Mouse (Mus musculus) spleen, postnatal 4 days (tissue): ENCODE results near the gene Msl1.

Experiments
- DNase-seq, 2 experiments: peaks; one replicate each; pipeline ENCODE4 v3.0.0; 2022; ENCODE audit warnings: low spot score in 2 of 2

Msl1 gene

DNA sequence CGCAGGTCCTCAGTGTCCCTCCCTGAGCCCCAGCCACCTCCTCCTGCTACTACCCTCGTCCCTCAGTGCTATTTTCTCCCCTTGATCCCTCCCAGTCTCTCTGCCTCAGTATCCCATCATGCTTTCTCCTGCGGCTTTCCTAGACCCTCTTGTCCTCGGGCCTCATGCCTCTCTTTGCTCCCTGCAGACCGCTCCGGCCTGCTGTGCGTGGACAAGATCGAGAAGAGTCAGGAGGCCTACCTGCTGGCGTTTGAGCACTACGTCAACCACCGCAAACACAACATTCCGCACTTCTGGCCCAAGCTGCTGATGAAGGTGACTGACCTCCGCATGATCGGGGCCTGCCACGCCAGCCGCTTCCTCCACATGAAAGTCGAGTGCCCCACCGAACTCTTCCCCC is 31.2 kb upstream of the Msl1 start:
- no peak for DNase-seq

DNA sequence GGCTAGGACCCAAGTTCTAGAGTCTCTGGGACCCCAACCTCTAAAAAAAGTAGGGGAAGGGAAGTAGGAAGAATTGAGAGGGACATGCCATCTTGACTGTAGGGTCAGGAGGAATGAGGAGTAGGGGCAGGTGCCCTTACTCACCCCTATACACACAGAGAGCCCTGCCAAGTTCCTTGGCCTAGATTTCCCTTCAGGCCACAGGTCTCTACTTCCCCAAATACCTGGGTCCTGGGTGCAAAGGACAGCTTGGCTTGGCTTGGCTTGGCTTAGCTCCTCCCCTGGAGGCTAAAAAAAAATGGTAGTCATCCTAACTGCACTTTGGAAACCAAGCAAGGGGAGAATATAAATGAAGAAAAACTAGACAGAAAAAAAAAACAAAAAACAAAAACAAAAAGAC is 30.6 kb upstream of the Msl1 start:
- DNase-seq = no peak

DNA sequence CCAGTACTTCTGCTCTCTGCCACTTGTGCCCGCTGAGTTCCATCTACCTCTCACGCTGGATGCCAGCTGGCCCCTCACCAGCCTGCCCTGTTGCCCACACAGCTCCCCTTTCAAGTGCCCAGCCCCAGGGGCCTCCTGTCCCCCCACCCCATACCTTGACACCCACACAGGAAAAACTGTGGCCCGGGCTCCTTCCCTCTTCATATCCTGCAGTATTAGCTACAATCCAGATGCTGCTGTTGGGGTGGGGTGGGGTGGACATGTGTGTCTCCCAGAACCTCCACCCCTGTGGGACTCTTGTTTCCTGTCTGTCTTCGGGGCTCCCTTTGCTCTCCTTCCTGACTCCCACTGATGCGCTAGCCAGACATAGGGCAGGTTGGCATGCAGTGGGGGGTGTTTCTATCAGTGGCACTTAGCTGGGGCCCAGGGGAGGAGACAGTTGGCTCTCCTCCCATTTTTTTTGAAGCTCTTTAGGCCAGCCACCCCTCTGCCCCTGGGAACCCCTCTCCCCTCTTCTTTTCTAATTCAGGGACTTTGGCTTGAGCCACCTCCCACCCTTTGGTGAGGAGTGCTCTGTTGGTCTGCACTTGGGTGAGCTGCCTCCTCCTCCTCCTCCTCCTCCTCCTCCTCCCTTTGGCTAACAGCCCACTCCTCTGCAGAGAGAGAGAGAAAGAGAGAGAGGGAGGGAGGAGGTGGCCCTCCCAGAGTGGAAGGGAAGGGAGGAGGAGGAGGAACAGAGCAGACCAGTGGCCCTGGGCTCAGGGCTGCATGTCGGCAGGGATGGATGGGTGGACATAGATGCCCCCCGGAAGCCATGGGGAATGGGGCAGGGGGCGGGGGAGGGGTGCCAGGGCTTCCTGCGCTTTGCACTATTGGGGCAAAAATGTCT is 29.7 kb upstream of the Msl1 start:
- DNase-seq = peak in 1 of 2 experiments; percentile 61

DNA sequence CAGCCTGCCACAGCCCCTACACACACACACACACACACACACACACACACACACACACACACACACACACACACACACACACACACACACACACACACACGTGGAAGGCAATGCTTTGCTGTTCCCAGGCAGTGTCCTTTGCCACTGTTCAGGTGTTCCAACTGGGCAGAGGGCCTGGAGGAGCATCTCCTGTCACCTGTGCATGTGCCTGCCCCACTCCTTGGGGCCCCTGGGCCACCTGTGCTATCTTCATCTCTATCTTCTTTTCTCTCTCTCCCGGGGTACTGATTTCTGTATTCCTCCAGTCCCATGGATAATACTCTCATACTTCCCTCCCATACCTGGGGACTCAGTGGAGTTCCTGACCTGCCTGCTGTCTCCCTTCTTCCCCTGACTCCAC is 29.0 kb upstream of the Msl1 start:
- DNase-seq = no peak

DNA sequence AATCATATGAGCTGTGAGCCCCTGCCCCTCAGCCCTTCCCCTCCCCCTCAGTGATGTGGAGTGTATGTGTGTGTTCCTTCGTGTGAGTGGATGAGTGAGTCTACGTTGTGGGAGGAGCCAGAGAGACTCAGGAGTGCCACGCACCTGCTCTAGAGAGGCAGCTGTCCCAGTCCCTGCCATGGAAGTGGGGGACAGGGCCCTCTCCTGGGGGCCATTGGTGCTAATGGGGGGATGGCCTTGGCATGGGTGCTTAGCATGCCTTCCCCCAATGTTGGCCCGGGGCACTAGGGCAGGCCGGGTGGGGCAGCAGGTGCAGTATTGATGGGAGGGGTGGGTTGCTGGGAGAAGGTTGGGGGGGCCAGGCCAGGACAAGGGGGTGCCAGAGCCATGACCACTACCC is 28.5 kb upstream of the Msl1 start:
- peak in 1 of 2 experiments; percentile 61 for DNase-seq

DNA sequence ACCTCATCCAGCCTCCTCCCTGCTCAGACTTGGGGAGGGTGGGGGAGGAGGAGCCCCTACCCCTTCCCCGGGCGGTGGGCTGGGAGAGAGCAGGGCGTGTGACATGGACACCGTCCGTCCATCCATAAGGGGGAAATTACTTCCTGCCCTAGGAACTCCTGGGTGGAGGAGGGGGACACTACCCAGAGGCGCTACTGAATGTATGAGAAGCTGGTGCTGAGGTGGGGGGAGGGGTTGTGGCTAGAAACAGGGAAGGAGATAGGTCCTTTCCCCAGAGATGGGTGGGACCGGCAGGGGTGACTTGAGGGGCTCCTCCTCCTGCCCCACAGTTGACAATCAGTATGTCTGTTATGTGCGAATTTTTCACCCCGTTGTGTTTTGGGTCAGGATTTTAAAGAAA is 28.0 kb upstream of the Msl1 start:
- DNase-seq = peak; percentile 65 to 73

DNA sequence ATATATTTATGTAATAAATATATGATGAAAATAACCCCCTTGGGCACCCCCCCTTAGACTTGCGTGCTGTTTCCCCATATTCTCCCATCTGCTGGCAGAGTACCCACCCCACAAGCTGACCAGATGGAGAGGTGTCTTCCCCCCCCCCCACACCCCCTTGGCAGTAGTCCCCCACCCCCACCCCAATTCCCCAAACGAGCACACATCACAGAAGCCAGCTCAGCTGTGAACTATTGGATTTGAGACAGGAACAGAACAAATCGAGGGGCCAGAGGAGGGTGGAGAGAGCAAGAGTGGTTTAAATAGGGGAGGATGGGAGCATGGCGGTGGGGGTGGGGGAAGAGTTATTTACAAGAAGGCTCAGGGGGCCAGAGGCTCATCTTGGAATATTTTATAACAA is 27.6 kb upstream of the Msl1 start:
- DNase-seq = no peak

DNA sequence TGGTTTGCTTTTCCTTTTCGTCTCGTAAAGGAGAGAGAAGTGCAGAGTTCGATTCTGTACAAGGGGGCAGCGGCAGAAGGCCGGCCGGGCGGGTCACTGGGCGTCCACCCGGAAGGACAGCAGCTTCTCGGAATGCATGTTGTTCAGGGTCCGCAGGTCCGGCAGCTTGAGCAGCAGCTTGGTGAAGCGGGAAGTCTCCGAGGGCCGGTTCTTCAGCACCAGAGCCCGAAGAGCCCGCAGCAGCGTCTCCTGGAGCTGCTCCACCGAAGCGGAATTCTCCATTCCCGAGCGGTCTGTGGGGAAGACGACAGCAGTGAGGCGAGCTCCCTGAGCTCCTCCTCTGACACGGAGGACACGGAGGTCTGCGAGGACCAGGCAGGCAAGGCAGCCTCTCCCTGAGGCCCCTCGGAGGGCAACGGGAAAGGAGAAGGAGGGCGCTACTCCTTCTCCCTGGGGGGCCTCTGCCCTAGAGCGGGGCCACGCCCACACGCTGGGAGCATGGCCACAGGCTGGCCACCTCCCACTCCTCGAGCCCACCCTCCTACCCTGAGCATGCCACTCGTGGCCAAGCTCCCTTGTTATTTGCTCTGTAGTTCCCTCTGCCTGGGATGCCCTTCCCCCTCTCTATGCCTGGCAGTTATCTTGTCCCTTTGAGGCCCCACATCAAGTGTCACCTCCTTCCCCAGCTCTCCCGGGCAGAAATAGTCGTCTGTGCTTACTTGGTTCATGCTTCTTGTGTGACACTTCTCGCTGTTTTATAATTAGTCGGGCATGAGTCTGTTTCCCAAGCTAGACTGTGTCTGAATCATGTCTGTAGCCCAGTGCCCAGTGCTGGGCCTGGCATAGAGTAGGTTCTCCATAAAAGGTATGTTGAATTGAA is 26.9 kb upstream of the Msl1 start:
- DNase-seq = peak in 1 of 2 experiments; percentile 66

DNA sequence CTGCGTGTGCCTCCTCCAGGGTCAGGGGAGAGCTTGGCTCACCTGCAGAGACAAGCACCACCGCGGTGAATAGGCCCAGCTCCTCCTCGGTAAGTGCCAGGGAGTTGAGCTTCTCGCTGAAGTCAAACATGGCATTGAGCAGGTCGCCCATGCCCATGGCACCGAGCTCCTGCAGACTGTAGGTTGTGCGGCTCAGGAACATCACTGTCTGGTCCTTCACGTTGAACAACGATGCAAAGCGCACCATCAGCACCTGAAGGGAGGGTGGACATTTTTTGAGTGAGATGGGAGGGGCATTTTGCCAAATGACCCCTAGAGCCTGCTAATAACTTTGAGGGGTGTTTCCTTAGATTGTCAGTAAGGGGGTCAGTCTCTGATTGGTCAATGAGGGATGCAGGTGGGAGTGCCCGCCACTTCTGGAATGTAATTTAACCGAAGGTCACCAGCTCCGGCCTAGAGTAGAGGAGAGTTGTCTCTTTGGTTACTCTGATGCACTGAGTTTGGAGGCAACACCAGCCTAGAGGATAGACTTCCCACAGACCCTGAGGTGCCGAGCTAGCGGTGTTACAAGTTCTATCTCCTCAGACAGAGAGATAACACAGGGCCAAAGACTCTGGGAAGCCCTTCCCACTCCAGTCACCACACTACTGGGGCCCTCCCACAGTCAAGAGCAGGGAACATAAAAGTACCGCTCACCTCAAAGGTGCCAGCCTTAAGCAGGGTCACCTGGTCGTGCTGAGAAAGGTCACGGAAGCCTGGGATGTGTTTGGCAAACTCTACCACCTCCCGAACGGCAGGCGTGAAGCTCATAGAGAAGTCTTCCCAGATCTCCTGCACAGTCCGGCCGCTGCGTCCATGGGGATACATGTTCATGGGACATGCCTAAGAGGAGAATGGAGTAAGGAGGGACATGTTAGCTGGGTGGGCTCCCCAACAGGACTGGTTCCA is 26.0 kb upstream of the Msl1 start:
- DNase-seq = peak in 1 of 2 experiments; percentile 64

DNA sequence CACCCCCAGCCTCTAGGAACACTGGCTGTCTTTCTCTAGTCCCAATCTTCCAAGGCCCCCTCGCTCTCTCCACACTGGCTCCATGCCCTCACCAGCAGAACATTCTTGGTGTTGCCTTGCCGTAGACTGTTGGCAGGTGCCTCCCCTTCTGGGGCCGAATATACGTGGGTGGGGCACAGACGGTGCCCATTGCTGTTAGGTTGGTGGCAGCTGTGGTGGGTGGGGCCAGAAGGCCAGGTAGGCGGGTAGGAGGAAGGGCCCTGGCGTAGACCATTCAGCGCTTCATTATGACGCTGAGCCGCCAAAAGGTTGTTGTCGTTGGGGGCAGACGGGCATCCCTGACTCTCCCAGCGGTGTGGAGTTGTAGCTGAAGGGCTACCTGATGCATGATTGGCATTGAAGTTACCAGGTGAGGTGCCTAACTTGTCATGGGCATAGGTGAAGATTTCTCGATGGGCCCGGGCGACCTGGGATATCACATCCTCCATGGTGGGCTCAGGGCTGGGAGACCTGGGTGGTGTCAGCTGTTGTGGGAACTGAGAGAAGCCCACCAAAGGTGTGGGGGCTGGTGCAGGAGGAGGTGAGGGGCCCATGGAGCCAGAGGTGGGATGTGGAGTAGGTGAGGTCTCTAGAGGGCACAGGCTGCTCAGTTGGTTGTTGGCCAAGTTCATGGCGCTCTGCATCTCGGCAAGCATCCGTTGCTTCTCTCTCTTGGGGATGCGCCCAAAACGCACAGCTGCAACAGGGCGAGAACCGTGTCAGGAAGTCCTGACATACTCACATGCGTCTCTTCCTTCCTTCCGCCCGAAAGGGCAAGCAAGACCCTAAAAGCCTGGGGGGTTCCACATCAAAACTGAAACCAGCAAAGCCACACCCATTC is 25.0 kb upstream of the Msl1 start:
- peak in 1 of 2 experiments; percentile 67 for DNase-seq

DNA sequence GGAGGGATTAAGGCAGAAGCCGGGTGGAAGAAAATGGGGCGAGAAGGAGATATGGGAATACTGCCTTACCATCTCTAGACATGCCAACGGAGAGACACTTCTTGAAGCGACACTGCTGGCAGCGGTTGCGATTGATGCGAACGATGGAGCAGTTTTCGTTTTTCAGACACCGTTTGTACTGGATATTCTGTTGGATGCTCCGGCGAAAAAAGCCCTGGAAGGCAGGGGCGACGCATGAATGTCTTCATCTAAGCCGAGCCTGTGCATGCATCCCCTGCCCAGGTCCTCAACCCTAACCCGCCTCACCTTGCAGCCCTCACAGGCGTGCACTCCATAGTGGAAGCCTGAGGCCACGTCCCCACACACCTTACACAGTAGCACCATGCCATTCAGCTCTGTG is 24.2 kb upstream of the Msl1 start:
- DNase-seq = no peak

DNA sequence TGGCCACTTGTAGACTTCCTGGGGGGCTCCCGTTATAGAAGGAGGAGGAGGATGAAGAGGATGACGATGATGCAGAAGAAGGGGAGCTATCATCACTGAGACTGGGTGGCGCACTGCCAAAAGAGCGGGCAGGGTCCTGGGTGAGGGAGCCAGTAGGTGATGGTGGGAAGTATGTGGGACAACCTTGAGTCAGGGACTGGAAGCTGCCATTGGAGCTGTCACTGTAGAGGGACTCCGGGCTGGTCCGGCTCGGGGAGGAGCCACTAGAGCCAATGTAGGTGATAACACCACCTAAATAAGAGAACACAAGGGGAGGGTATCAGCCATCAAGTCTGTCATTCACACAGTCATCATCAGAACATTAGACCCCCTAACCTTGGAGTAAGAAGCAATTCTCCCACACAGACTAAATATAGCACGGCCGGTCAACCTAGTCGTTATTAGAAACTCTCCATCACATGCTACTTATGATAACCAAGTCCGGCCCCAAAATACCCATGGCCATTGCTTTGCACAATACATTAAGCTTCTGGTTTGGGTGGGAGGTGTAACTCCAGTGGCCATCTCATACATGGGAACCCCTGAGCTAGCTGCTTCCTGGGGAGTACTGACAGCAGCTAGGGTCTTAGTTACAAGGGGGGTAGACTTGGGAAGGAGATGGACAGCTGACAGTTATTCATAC is 23.3 kb upstream of the Msl1 start:
- DNase-seq = peak in 1 of 2 experiments; percentile 63

DNA sequence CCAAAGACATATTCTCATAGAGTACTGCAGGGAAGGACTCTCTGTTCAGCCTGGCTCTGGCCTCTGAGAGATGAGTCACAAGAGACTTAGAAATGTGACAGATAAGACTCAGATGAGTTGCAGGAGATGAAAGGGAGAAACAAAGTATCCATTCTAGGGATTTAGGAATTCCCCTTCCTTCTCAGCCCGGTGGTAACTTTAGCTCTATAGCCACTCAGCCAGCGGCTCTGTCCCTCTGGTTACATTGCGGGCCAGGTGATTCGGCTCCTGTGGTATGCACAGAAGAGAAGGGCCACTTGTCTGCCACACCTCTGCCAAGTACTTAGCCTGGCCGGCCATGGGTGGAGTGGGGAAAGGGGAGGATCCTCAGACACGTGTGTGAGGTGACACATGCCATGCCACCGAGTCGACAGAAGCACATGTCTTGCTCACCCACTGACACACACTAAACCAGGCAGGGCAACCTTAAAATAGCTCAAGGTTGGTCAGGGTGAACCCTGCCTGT is 22.6 kb upstream of the Msl1 start:
- DNase-seq = peak in 1 of 2 experiments; percentile 65

DNA sequence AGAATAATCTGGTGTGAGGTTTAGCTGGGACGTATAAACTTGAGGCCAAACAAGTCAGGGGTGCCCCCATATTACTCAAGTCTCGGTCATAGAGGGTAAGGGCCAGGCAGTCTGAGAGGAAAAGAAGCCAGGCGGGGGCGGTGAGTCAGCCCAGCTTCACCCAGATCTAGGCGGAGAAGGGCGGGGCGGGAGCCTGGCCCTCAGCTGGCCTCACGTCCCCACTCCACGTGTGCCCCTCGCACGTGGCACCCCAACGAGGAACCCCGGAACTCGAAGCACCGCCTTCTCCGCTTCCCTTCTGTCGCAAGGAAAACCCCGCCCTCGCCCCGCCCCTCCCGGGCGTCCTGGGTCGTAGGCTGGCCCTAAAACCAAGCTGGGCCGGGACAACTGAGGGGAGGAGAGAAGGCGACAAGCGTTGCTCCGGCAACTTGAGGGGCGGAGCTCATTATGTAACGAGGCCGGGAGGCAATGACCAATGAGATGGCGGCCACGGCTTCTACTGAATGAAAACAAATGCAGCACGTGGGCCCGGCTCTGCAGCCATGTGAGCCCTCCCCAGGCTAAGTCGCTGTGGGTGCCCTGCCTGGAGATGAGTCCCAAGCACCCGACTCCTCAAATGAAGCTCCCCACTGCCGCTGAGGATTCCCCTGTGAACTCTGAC is 21.6 kb upstream of the Msl1 start:
- DNase-seq = peak; percentile 96

DNA sequence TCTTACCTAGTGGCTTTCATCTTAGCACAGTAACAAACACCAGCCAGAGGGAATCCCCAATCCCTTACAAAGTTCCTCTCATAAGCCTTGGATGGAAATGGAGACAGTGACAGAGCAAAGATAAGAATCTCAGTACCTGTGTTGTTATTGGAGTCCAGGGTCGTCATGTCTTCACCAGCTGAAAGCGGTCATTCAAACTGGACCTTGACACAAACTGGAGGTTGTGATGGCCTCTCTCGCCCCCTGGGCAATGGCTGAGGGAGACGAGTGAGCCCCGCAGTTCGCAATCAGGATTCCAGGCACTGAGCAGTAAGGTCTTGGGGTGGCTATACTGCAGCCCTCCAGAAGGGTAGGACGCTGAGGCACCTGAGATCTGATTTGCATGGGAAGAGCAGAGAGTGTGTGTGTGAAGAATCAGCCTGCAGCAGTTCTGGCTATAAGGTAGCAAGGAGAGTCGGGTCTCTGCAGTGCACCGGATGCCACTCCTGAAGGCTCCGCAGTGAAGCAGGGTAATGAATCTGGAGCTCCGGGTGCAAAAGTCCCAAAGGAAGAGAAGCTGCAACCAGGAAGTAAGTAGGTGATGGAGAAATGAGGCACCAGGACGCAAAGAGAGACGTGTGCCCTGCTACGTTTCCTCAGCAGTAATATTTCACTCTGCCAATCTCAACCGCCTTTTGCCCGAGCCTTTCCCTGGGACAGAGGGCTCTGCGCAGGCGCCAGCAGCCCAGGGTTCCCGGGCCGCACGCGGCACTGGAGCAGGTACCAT is 20.6 kb upstream of the Msl1 start, which contains the start of gene Nr1d1:
TSS of gene Nr1d1 (minus strand) at position 752 of the 766 bp plus-strand sequence.
- DNase-seq = no peak

DNA sequence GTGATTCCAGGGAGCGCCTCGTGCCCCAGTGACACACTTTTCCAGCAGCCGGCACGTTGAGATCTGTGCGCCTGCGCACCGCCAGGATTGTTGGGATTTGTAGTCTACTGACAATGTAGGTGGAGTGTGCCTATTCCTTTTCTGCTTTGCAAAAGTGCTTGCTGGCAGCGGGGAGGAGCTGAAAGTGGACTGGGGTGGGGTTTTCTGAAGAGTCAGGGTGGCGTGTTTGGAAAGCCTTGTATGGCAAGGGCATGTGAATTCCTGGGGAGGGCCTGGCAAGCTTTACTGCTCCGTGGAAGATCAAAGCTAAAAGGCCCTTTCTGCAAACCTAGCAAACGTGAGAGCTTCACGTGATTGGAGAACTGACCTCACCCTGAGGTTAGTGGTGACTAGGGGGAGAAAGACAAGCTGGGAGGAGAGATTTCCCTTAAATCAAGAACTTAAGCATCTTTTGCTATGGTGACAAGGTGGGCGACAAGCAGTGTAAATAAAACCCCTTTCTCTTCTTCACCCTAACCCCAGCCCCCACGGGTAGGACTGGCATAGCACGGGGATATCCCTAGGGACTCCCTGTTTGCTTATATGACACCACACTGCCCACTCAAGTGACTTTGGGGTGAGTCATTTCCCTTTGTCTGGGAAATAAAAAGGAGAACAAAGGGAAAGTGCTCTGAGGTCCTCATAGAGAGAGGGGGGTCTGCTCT is 19.8 kb upstream of the Msl1 start:
- DNase-seq = peak; percentile 82 to 88

DNA sequence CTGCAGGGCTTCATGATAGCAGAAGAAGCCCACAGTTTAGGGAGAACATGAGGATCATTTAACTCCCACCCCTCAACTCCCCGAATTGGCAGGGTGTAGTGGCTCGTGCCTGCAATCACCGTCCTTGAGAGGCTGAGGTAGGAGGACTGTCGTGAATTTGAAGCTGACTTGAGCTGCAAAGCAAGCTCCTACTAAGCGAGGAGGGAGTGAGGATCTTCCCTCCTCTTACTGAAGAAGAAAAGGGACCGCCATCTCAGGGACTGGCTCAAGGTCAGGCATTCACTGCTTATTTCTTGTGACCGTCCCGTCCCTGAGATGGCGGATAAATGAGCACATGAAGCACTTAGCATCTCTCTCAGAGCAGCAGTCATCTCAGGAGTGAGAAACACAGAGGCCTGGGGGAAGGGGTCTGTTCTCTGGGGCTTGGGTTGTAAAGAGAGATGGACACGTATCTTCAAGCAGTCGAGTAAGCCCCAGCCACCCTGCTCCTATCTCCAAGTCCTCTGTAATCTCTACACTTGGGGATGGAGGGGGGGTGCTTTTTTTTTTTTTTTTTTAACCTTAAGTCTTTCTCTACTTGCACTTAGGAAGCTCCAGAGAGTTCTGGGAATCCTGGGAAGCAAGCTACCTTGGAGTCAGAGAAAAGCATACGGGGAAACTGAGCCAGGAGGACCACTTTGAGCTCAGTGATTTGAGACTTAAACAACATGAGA is 19.1 kb upstream of the Msl1 start:
- no peak for DNase-seq
